Mouse (Mus musculus) small intestine, adult 2 months (tissue): ENCODE measurements around the gene Ccdc167. TPM values are rescaled to one million over a fixed set of nuclear protein-coding genes. Genes with fewer than 3 reads are reported as not detected.

Source experiments
- H3K27ac ChIP-seq: fragments of 200-500 bp; 2 replicates; pipeline ENCODE4 v1.5.1; 2012; ENCODE audit warnings: low read depth, low read length, control low read depth, inconsistent platforms; ENCODE audit not compliant: insufficient read depth
- H3K27me3 ChIP-seq: fragments of 200-500 bp; 2 replicates; pipeline ENCODE4 v1.6.1; 2012; ENCODE audit warnings: mild to moderate bottlenecking, moderate library complexity, low read length, inconsistent platforms; ENCODE audit not compliant: control insufficient read depth, insufficient read depth
- H3K36me3 ChIP-seq: fragments of 200-500 bp; 2 replicates; pipeline ENCODE4 v1.6.1; 2012; ENCODE audit warnings: mild to moderate bottlenecking, low read length, control low read depth, inconsistent platforms; ENCODE audit not compliant: control insufficient read depth, insufficient read depth
- H3K4me1 ChIP-seq: fragments of 200-500 bp; 2 replicates; pipeline ENCODE4 v1.6.1; 2012; ENCODE audit warnings: low read length, inconsistent platforms, mixed read lengths; ENCODE audit not compliant: control insufficient read depth, insufficient read depth, insufficient read length
- H3K4me3 ChIP-seq: fragments of 200-500 bp; 2 replicates; pipeline ENCODE4 v1.5.1; 2012; ENCODE audit warnings: low read depth, mild to moderate bottlenecking, control low read depth, inconsistent platforms, low read length, moderate library complexity
- CTCF ChIP-seq: fragments of 200-500 bp; IDR thresholded peaks from 2 replicates; pipeline ENCODE4 v1.5.1; 2012; ENCODE audit warnings: low read depth, mild to moderate bottlenecking, control low read depth, inconsistent platforms, low read length, moderate library complexity, mixed read lengths; ENCODE audit not compliant: insufficient replicate concordance, insufficient read length; ENCODE audit errors: extremely low read depth
- POLR2A ChIP-seq: fragments of 200-500 bp; IDR thresholded peaks from 2 replicates; pipeline ENCODE4 v1.6.1; 2012; ENCODE audit warnings: low read depth, mild to moderate bottlenecking, control low read depth, inconsistent platforms, low read length, moderate library complexity
- WGBS: fragments of 180-500 bp; shearing (Covaris S2); methylation state at CpG from one replicate; pipeline ENCODE4 v1.1.7; 2018; 5-methylcytosine and 5-hydroxymethylcytosine counted together
- polyA plus RNA-seq: library from polyadenylated mRNA; depleted of rRNA; stranded (reverse); fragments of >200 nt; gene quantifications from 2 replicates; pipeline ENCODE4 v1.2.3, GENCODE M21; 2012

Gene Ccdc167
- polyA plus RNA-seq, 1 experiment: 2.7 TPM

DNA sequence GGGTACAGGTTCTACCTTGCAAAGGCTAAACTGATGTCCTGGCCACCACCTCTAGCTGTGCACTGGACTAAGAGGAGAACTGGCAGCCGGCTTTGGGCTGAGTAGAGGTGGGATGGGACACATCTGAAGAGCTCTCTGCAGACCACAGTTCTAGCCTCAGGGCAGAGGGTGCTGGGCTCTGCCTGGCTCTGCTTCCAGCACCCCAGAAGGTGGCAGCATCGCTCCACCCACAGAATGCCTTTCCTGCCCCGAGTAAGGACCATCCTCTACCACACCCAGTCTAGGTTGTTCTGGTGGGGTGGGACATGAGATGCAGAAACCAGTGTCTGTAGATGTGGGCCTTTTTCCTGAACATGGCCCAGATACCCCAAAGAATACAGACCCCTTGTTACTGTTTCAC is 12.1 kb downstream of the Ccdc167 start:
- peaks cover 37% of the 10 kb centered on the region for H3K36me3 ChIP-seq
- no peaks in the 10 kb centered on the region for H3K27me3 ChIP-seq
- no peak overlapping the region for H3K27ac ChIP-seq
- 44% methylated on average over 3 of the region's 3 CpGs for WGBS
- no peak overlapping the region for H3K4me3 ChIP-seq
- H3K4me1 ChIP-seq: no peaks in the 10 kb centered on the region
- TF ChIP-seq POLR2A (no peak), CTCF (peak; percentile 55; the same call in 1 of the 2 replicates)

DNA sequence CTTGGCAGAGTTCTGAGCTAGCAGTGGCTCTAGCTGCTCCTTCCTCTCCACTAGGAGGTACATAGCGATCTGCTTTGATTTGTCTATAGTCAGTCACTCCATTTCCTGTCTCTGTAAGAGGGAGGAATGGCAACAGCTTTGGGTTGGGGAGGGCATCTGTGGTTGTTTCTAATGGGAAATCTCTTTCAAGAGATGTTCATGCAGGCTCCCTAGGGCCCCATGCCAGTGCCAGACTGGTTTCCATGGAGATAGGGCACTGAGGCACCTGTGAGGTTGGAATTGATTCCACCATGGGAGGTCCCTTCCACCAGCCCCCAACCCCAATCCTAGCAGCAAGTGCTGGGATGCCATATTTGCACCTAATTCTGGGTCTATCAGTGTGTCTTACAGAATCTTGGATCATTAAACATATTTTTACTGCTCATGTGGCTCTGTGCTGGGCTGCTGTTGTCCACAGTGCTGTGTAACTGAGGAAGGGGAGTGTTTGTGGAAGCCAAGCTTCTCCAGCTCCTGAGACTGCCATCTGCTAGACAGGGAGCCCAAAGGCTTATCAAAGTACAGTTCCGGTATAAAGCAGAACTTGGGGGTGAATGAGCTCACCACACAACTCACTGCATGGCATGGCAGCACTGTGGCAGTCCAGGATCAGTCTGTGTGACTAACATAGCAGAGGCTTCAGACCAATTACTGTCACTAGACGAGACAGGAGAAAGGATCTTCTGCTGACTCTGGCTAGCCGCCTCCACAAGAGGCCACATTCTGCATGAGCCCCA is 13.7 kb downstream of the Ccdc167 start:
- H3K4me3 ChIP-seq: no peak overlapping the region
- no peaks in the 10 kb centered on the region for H3K27me3 ChIP-seq
- TF ChIP-seq CTCF (no peak), POLR2A (no peak)
- 82% methylated on average over 4 of the region's 4 CpGs for WGBS
- H3K36me3 ChIP-seq: peaks cover 52% of the 10 kb centered on the region
- no peaks in the 10 kb centered on the region for H3K4me1 ChIP-seq
- no peak overlapping the region for H3K27ac ChIP-seq

DNA sequence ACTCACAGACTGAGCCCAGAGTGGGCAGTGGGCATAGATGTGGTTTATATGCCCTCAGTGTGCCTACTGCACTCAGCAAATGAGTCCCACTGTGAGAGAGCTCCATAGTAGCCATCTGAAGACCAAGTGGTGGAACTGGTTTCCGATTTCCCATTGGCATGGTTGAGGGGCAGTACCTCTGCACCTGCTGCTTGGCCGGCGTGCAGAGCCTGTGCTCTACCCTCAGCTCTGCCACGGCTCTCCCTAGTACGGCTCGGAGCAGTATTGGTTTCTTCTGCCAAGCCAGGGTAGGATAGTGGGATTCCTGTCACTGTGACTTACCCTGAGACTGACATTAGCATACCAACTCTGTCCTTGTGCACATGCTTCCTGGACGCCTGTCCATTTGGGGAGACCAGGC is 16.3 kb downstream of the Ccdc167 start:
- peaks cover 67% of the 10 kb centered on the region for H3K36me3 ChIP-seq
- H3K4me3 ChIP-seq: no peak overlapping the region
- H3K27ac ChIP-seq: no peak overlapping the region
- no peak for TF ChIP-seq POLR2A
- H3K27me3 ChIP-seq: no peaks in the 10 kb centered on the region
- H3K4me1 ChIP-seq: no peaks in the 10 kb centered on the region
- WGBS: 91% methylated on average over 7 of the region's 7 CpGs

DNA sequence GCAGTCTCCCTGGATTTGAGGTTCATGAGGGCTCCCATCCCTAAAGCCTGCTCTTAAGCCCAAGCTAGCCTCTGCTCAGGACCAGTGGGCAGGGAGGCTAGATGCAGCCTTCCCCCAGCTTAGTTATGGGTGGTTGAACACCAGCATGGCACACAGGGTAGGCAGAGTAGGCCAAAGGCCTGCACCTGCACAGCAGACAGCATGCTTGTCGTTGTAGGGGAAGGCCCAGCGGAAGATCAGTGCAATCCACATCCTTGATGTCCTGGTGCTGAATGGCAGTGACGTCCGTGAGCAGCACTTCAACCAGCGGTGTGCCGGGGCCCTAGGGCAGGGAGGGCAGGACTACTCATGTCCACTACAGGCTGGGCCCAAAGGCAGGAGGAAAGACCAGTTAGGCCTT is 18.4 kb downstream of the Ccdc167 start:
- H3K4me3 ChIP-seq: no peak overlapping the region
- no peaks in the 10 kb centered on the region for H3K27me3 ChIP-seq
- H3K27ac ChIP-seq: no peak overlapping the region
- H3K36me3 ChIP-seq: peaks cover 81% of the 10 kb centered on the region
- H3K4me1 ChIP-seq: no peaks in the 10 kb centered on the region
- TF ChIP-seq CTCF: no peak
- no peak for TF ChIP-seq POLR2A
- WGBS: 94% methylated on average over 6 of the region's 6 CpGs

DNA sequence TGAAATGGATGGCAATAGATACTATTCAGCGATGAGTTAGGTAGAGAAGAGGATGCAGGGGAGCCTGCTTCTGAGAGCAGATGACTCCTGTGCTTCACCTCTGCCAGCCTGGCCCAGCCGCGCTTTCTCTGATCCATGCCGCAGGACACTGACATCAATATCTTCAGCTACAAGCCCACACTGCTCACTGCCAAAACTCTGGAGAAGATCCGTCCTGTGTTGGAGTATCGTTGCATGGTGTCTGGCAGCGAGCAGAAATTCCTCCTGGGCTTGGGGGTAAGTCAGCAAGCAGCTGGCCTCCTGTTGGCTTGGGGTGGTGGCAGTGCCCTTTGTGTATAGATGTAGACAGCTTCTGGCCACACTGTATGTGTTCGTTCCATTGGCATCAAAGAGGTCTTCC is 19.9 kb downstream of the Ccdc167 start:
- 96% methylated on average over 8 of the region's 8 CpGs for WGBS
- H3K4me3 ChIP-seq: no peak overlapping the region
- peaks cover 75% of the 10 kb centered on the region for H3K36me3 ChIP-seq
- H3K4me1 ChIP-seq: no peaks in the 10 kb centered on the region
- no peaks in the 10 kb centered on the region for H3K27me3 ChIP-seq
- no peak overlapping the region for H3K27ac ChIP-seq
- TF ChIP-seq POLR2A (no peak), CTCF (no peak)

DNA sequence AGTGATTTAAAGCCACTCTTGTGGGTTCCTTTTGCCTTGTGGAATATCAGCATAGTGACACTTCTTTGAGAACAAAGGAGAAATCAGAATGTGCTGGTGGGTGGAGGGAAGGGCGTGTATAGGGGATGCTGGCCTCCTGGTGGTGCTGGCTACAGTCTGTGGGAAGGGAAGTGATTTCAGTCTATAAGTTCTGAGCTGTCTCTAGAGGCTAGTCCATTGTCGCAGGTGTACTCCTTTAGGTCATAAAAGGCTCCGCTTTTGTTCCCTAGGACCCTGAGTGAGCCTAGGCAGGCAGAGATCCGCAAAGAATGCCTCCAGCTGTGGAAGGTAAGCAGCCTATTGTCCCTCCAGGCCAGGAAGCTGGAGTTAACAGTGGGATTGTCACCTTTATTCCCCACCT is 22.3 kb downstream of the Ccdc167 start:
- Histone ChIP-seq H3K36me3 (peaks cover 76% of the 10 kb centered on the region), H3K4me1 (no peaks in the 10 kb centered on the region), H3K27ac (no peak overlapping the region), H3K4me3 (no peak overlapping the region), H3K27me3 (no peaks in the 10 kb centered on the region)
- TF ChIP-seq POLR2A (no peak), CTCF (no peak)
- WGBS: 82% methylated on average over 4 of the region's 4 CpGs

DNA sequence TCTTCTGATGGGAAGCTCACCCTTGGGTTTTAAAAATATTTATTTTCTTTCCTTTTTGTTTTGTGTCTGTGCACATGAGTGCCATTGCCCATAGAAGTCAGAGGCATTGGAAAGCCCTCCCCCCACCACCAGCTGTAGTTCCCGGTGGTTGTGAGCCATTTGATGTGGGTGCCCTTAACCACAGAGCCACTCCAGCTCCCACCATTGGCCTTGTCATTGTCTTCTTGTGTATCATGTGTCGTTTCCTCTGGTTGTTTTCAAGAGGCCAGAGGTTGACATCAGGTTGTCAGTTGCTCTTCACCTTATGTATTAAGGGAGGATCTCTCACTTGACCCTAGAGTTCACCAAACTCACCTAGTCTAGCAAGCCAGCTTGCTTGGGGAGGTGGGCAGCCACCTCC is 23.3 kb downstream of the Ccdc167 start:
- TF ChIP-seq CTCF: no peak
- no peak for TF ChIP-seq POLR2A
- H3K4me1 ChIP-seq: no peaks in the 10 kb centered on the region
- peaks cover 71% of the 10 kb centered on the region for H3K36me3 ChIP-seq
- 63% methylated on average over 2 of the region's 2 CpGs for WGBS
- no peak overlapping the region for H3K4me3 ChIP-seq
- H3K27me3 ChIP-seq: no peaks in the 10 kb centered on the region
- H3K27ac ChIP-seq: no peak overlapping the region

DNA sequence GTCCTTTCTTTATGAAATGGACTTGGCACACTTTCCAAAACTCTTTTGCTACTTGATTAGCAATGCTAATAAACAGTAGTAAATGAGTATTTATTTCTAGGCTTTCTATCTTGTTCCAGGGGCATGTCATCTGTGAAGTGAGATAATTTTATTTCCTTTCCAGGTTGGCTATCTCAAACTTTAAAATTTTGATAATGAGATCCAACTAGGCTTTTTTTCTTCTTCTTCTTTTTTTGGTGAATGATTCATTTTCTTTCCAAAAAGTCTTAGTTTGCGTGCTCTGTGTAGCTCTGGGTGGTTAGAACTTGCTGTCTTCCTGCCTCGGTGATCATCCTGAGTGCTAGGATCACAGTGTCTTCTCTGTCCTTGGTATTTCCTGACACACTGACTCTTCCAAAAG is 24.0 kb downstream of the Ccdc167 start:
- peaks cover 68% of the 10 kb centered on the region for H3K36me3 ChIP-seq
- WGBS: 94% methylated on average over 2 of the region's 2 CpGs

More for the DNA sequence above, 24.0 kb downstream of the Ccdc167 start:
- Histone ChIP-seq H3K27me3 (no peaks in the 10 kb centered on the region), H3K4me1 (no peaks in the 10 kb centered on the region), H3K4me3 (no peak overlapping the region), H3K27ac (no peak overlapping the region)
- TF ChIP-seq POLR2A (no peak), CTCF (no peak)
